ENCODE assay signal across 18 mouse cellular contexts in the genomic region with DNA sequence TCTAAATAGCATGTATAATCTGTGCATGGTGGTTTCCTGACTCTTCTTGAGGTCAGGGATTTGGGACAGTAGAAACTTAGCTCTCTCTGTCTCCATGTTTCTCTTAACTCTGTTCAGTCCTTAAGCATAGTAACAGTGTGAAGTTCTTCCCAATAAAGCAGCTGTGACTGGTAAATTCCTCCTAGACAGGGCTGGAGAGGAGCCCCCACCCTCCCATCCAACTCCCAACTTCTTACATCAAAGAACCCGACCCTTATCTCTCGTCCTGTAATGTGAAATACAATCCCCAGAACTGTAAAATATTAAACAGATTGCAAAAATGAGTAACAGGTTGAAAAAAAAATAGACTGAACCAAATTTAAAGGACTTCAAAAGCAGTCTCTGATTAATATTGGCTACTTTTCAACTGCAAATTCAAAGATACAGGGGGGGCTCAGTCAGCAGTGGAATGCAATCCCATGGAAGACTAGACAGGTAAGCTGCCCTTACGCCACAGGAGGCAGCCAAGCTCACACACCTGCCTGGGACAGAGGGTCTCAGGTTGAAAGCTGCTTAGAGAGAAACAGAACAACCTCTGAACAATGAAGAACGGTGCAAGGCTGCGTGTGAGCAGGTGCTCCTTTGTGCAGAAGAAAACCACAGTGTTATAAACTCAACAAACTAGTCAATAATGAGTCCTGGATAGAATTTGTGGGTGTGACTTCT.
DNase-seq lines count a peak whose midpoint lies in the region; ATAC-seq and TF ChIP-seq lines count a peak whose summit lies in the region.
"Had no signal": no experiment of that assay in that cellular context is flagged by ENCODE, and none has a peak within 500 bp of the region (broad histone marks: within the 10 kb centered on the region; RNA-seq: fewer than 3 reads in every experiment).

No protein-coding gene starts in this region.

- 62% methylated on average over 5 of the region's 5 CpGs for WGBS in heart, embryonic 16.5 days
- WGBS in liver, embryonic 15.5 days (ENCODE audit: insufficient replicate concordance) = 38% methylated on average over 5 of the region's 5 CpGs
- 58% methylated on average over 5 of the region's 5 CpGs for WGBS in liver, embryonic 11.5 days
- WGBS in intestine, embryonic 16.5 days = 55% methylated on average over 5 of the region's 5 CpGs
- WGBS in stomach, embryonic 15.5 days = 53% methylated on average over 5 of the region's 5 CpGs

- no peak for TF ChIP-seq CTCF in left cerebral cortex, adult 2 months (IDR thresholded peaks at IDR 0.05)

- no peak overlapping the region for H3K9ac ChIP-seq in heart, embryonic 16.5 days (ENCODE audit: low read length)
- H3K9ac ChIP-seq in liver, embryonic 15.5 days = no peak overlapping the region
- H3K9ac ChIP-seq in liver, embryonic 11.5 days (ENCODE audit: low read depth, low read length) = no peak overlapping the region
- H3K9ac ChIP-seq in intestine, embryonic 16.5 days (ENCODE audit: low read depth, low read length) = no peak overlapping the region
- H3K9ac ChIP-seq in stomach, embryonic 15.5 days = no peak overlapping the region
- H3K9ac ChIP-seq: embryonic facial prominence, embryonic 15.5 days; midbrain, embryonic 12.5 days had no signal

- peak overlapping the region; percentile 62 for H3K27ac ChIP-seq in heart, embryonic 16.5 days (ENCODE audit: low read length)
- H3K27ac ChIP-seq in liver, embryonic 15.5 days (replicated peaks) = 0 out of 2 replicates have a peak overlapping the region, but pooled peaks have one; percentile 15
- H3K27ac ChIP-seq in liver, embryonic 11.5 days (ENCODE audit: low read depth, low read length) = no peak overlapping the region
- H3K27ac ChIP-seq in intestine, embryonic 16.5 days (ENCODE audit: low read length) = no peak overlapping the region
- peak overlapping the region; percentile 32; the same call in 1 of the 2 replicates for H3K27ac ChIP-seq in stomach, embryonic 15.5 days
- H3K27ac ChIP-seq in left cerebral cortex, adult 2 months = no peak overlapping the region
- H3K27ac ChIP-seq: embryonic facial prominence, embryonic 15.5 days; limb, embryonic 10.5 days; midbrain, embryonic 12.5 days had no signal

- ATAC-seq in heart, embryonic 16.5 days (replicated peaks; ENCODE audit: extremely low read depth, insufficient read depth, low FRiP score) = no peak
- no peak for ATAC-seq in liver, embryonic 15.5 days (ENCODE audit: insufficient read depth)
- no peak for ATAC-seq in liver, embryonic 11.5 days (replicated peaks; ENCODE audit: low FRiP score)
- ATAC-seq in intestine, embryonic 16.5 days = peak; percentile 87
- ATAC-seq in stomach, embryonic 15.5 days (ENCODE audit: insufficient read depth, low FRiP score, low read depth) = no peak; the same call in 1 of the 2 replicates

- intact Hi-C loops in heart, postnatal 36 days (cut with DNase I) = no loop called here
- intact Hi-C loops in left cerebral cortex, adult 2 months (cut with DNase I) = loop anchor here (10.0 kb wide), 1 partner anchor 1485 kb away; no protein-coding TSS in a partner anchor

- no peaks in the 10 kb centered on the region for H3K27me3 ChIP-seq in heart, embryonic 16.5 days (ENCODE audit: control insufficient read depth, insufficient read depth, low read length)
- no peaks in the 10 kb centered on the region for H3K27me3 ChIP-seq in liver, embryonic 15.5 days
- no peaks in the 10 kb centered on the region for H3K27me3 ChIP-seq in liver, embryonic 11.5 days (replicated peaks; ENCODE audit: control insufficient read depth, insufficient read depth, low read length)
- H3K27me3 ChIP-seq in intestine, embryonic 16.5 days (replicated peaks; ENCODE audit: control insufficient read depth, insufficient read depth, low read length) = no peaks in the 10 kb centered on the region
- no peaks in the 10 kb centered on the region for H3K27me3 ChIP-seq in stomach, embryonic 15.5 days (replicated peaks)
- H3K27me3 ChIP-seq: embryonic facial prominence, embryonic 15.5 days; midbrain, embryonic 12.5 days had no signal

- H3K4me2 ChIP-seq in heart, embryonic 16.5 days (ENCODE audit: low read depth, low read length) = no peak overlapping the region
- H3K4me2 ChIP-seq in liver, embryonic 15.5 days = no peak overlapping the region
- H3K4me2 ChIP-seq in liver, embryonic 11.5 days = no peak overlapping the region
- H3K4me2 ChIP-seq in intestine, embryonic 16.5 days (ENCODE audit: low read depth, low read length) = no peak overlapping the region
- H3K4me2 ChIP-seq in stomach, embryonic 15.5 days = no peak overlapping the region
- H3K4me2 ChIP-seq: embryonic facial prominence, embryonic 15.5 days; midbrain, embryonic 12.5 days had no signal

- peaks cover 12% of the 10 kb centered on the region for H3K4me1 ChIP-seq in heart, embryonic 16.5 days (ENCODE audit: control insufficient read depth, insufficient read depth, low read length)
- H3K4me1 ChIP-seq in liver, embryonic 15.5 days (replicated peaks) = peaks cover 3% of the 10 kb centered on the region; the same call in 1 of the 2 replicates
- H3K4me1 ChIP-seq in liver, embryonic 11.5 days (replicated peaks; ENCODE audit: control insufficient read depth, insufficient read depth, low read length) = no peaks in the 10 kb centered on the region
- no peaks in the 10 kb centered on the region for H3K4me1 ChIP-seq in intestine, embryonic 16.5 days (ENCODE audit: control insufficient read depth, insufficient read depth, low read length)
- H3K4me1 ChIP-seq in stomach, embryonic 15.5 days = no peaks in the 10 kb centered on the region
- H3K4me1 ChIP-seq: embryonic facial prominence, embryonic 15.5 days had no signal

- no peak for DNase-seq in heart, postnatal 36 days
- DNase-seq in liver, embryonic 11.5 days (ENCODE audit: low spot score) = no peak
- no peak for DNase-seq in right cerebral cortex, postnatal 4 days
- no peak for DNase-seq in left cerebral cortex, adult 2 months (ENCODE audit: extremely low spot score in 1 of 2, low spot score in 2 of 2)
- DNase-seq: adrenal gland, postnatal 25 days; B cell, adult 2 months; cerebellum, adult 11 months; cerebellum, postnatal 14 days; kidney, adult 9 months; layer of hippocampus, adult 9-11 months; lung, adult 18-20 months had no signal

- no peak overlapping the region for H3K4me3 ChIP-seq in heart, embryonic 16.5 days (ENCODE audit: low read length)
- no peak overlapping the region for H3K4me3 ChIP-seq in liver, embryonic 15.5 days (replicated peaks)
- no peak overlapping the region for H3K4me3 ChIP-seq in liver, embryonic 11.5 days (ENCODE audit: low read depth, low read length)
- H3K4me3 ChIP-seq in intestine, embryonic 16.5 days (ENCODE audit: low read length) = no peak overlapping the region
- no peak overlapping the region for H3K4me3 ChIP-seq in stomach, embryonic 15.5 days (replicated peaks)
- H3K4me3 ChIP-seq in left cerebral cortex, adult 2 months = no peak overlapping the region
- H3K4me3 ChIP-seq: embryonic facial prominence, embryonic 15.5 days; limb, embryonic 10.5 days; midbrain, embryonic 12.5 days had no signal

- no peaks in the 10 kb centered on the region for H3K9me3 ChIP-seq in heart, embryonic 16.5 days (replicated peaks; ENCODE audit: control insufficient read depth, low read length)
- H3K9me3 ChIP-seq in liver, embryonic 15.5 days (replicated peaks) = no peaks in the 10 kb centered on the region
- H3K9me3 ChIP-seq in liver, embryonic 11.5 days (ENCODE audit: control insufficient read depth, low read length) = no peaks in the 10 kb centered on the region
- H3K9me3 ChIP-seq in intestine, embryonic 16.5 days (ENCODE audit: control insufficient read depth, low read length) = no peaks in the 10 kb centered on the region
- H3K9me3 ChIP-seq in stomach, embryonic 15.5 days = no peaks in the 10 kb centered on the region
- H3K9me3 ChIP-seq: embryonic facial prominence, embryonic 15.5 days; limb, embryonic 10.5 days; midbrain, embryonic 12.5 days had no signal

- peaks cover 57% of the 10 kb centered on the region for H3K36me3 ChIP-seq in heart, embryonic 16.5 days (ENCODE audit: control insufficient read depth, insufficient read depth)
- H3K36me3 ChIP-seq in liver, embryonic 15.5 days (replicated peaks) = no peaks in the 10 kb centered on the region
- H3K36me3 ChIP-seq in liver, embryonic 11.5 days (ENCODE audit: control insufficient read depth, insufficient read depth, low read length) = peaks cover 6% of the 10 kb centered on the region
- H3K36me3 ChIP-seq in intestine, embryonic 16.5 days (ENCODE audit: control insufficient read depth, insufficient read depth, low read length) = no peaks in the 10 kb centered on the region
- H3K36me3 ChIP-seq in stomach, embryonic 15.5 days = no peaks in the 10 kb centered on the region
- H3K36me3 ChIP-seq: midbrain, embryonic 12.5 days had no signal

Comparison
In these comparisons a context has a peak if more than half of its experiments do, and no peak if none do; other contexts are left out.
1. H3K27ac ChIP-seq: peak in heart, embryonic 16.5 days (single experiment), liver, embryonic 15.5 days (single experiment) and stomach, embryonic 15.5 days (single experiment); none in liver, embryonic 11.5 days (single experiment), intestine, embryonic 16.5 days (single experiment) and left cerebral cortex, adult 2 months (single experiment).